Mouse (Mus musculus) neutrophil, adult 5-6 weeks (primary cell): ENCODE results near the gene Gm20594. TPM values are rescaled to one million over a fixed set of nuclear protein-coding genes. Genes with fewer than 3 reads are reported as not detected.

Experiments
- ATAC-seq: fragments of 151-379, 151-347 bp; 2 replicates; pipeline ENCODE4 v1.8.0; 2017; ENCODE audit warnings: mild to moderate bottlenecking, moderate TSS enrichment; ENCODE audit not compliant: insufficient number of reproducible peaks, poor library complexity, low FRiP score, severe bottlenecking; ENCODE audit errors: extremely low read depth
- total RNA-seq: library from RNA; stranded (forward); fragments of 200-1000 nt; gene quantifications from 2 replicates; pipeline ENCODE4 v1.2.3, GENCODE M21; 2017

The Gm20594 gene
- total RNA-seq: not detected in 2 replicates

DNA sequence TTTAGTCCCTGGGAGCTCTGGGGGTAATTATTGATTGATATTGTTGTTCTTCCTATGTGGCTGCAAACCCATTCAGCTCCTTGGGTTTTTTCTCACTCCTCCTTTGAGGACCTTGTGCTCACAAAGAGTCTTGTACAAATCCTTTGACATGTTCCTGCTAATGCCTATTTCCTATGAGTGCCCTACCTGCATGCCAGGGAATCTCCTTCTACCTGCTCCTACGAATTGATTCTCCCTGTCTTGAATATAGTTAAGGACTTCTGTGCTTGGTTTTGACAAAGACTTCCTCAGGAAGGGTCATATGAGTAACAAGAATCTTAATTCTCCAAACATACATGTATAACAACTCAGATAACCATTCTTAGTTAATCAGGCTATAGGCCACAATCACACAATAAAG is at the start of gene Gm20594:
TSS of gene Gm20594 (plus strand) at position 301 of the 400 bp plus-strand sequence.
- ATAC-seq: no peak

DNA sequence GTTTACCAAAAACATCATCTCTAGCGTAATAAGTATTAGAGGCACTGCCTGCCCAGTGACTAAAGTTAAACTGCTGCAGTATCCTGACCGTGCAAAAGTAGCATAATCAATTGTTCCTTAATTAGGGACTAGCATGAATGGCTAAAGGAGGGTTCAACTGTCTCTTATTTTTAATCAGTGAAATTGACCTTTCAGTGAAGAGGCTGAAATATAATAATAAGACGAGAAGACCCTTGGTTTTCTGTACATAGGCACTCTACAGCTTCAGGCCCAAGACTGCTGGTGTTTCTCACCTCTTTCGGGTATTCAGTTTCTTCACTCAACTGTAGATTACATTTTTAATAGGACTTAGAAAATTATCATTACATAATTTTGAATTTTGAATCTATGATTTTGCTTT is 398 bp downstream of the Gm20594 start:
- peak; percentile 100 for ATAC-seq

DNA sequence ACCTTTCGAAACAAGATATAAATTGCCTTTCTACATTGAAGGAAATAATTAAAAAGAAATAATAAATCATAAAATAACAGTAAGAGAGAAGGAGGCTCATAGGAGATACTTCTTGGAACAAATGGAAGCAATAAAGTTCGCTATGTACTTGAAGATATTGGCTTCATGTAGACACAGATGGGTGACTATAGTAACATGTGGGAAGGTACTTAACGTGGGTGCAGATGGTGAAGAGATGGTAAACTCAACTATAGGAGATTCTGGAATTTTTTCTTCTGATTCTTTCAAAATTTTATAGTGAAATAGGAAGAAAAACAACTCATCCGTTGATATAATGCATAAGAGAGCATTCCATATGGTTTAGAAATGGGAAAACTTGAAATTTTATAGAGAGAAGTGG is 16.1 kb downstream of the Gm20594 start:
- ATAC-seq: no peak

DNA sequence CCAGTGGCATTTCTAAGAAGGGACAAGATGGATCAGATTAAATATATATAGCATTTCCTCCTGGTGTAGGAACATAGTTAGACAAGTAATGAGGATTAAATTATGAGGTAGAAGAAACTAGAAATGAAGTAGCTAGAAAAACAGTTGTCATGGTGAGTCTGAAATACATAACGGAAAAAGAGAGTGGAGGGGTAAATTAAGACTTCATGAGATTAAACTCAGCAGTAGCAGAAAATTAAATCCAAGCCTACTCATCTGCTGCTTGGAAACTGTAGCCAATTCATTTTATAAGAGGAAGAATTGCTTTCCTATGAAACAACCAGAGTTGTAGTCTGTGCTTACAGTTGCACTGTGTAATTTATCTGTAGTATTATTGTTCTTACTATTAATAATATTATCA is 29.1 kb downstream of the Gm20594 start:
- no peak for ATAC-seq

Other genes starting within 250 kb of the Gm20594 start
- not detected in 2 replicates for gene Lrrtm4, start 201.0 kb downstream of the Gm20594 start, total RNA-seq